Mouse (Mus musculus): ENCODE measurements around the gene Ascl3. TPM values are rescaled to one million over a fixed set of nuclear protein-coding genes. Genes with fewer than 3 reads are reported as not detected.

Ascl3 gene
- polyA plus RNA-seq (2015; fragmentation: Nextera tagmentation; extraction: Ambion mirVana), result not detected in 2 replicates

- no peaks in the 10 kb centered on the region for H3K27me3 ChIP-seq (replicated peaks)
- H3K4me1 ChIP-seq (replicated peaks), result peaks cover 4% of the 10 kb centered on the region
- no peak within 1 kb of the TSS for H3K27ac ChIP-seq
- no peak for ATAC-seq
- H3K36me3 ChIP-seq, result 0 out of 2 replicates have a peak, but pooled peaks cover 3% of the 10 kb centered on the region
- WGBS, result 87% methylated on average over 5 of the region's 5 CpGs
- H3K4me2 ChIP-seq (replicated peaks), result no peak within 1 kb of the TSS
- H3K4me3 ChIP-seq (replicated peaks), result no peak within 1 kb of the TSS
- no peak within 1 kb of the TSS for H3K9ac ChIP-seq
- H3K9me3 ChIP-seq, result no peaks in the 10 kb centered on the region
Measured at GRCm38 (mm10) chr7:109731626-109732025, at the start of gene Ascl3. Gene Ascl3 (minus strand): TSS chr7:109731726.

GRCm38 (mm10) chr7:109781087-109781469, 49.6 kb upstream of the Ascl3 start:
- WGBS, result under 1% methylated on average over 24 of the region's 24 CpGs
- Histone ChIP-seq H3K9ac (peak overlapping the region; percentile 24), H3K4me2 (replicated peaks) (peak overlapping the region; percentile 98), H3K4me3 (replicated peaks) (peak overlapping the region; percentile 47), H3K27ac (no peak overlapping the region), H3K36me3 (no peaks in the 10 kb centered on the region), H3K27me3 (replicated peaks) (peaks cover 32% of the 10 kb centered on the region), H3K9me3 (no peaks in the 10 kb centered on the region), H3K4me1 (replicated peaks) (peaks cover 12% of the 10 kb centered on the region)
- ATAC-seq, result peak; percentile 72

GRCm38 (mm10) chr7:109772251-109772650, 40.7 kb upstream of the Ascl3 start:
- Histone ChIP-seq H3K27ac (no peak overlapping the region), H3K9me3 (no peaks in the 10 kb centered on the region), H3K4me1 (replicated peaks) (no peaks in the 10 kb centered on the region), H3K36me3 (no peaks in the 10 kb centered on the region), H3K9ac (no peak overlapping the region), H3K4me3 (replicated peaks) (no peak overlapping the region), H3K27me3 (replicated peaks) (no peaks in the 10 kb centered on the region), H3K4me2 (replicated peaks) (no peak overlapping the region)
- no peak for ATAC-seq

- H3K36me3 ChIP-seq, result no peaks in the 10 kb centered on the region
- no peak overlapping the region for H3K27ac ChIP-seq
- no peak for ATAC-seq
- no peaks in the 10 kb centered on the region for H3K9me3 ChIP-seq
- H3K9ac ChIP-seq, result no peak overlapping the region
- no peaks in the 10 kb centered on the region for H3K4me1 ChIP-seq (replicated peaks)
- 55% methylated on average over 2 of the region's 2 CpGs for WGBS
- H3K4me3 ChIP-seq (replicated peaks), result no peak overlapping the region
- no peak overlapping the region for H3K4me2 ChIP-seq (replicated peaks)
- no peaks in the 10 kb centered on the region for H3K27me3 ChIP-seq (replicated peaks)
Measured at GRCm38 (mm10) chr7:109768699-109769383, 37.3 kb upstream of the Ascl3 start.

- H3K27ac ChIP-seq, result no peak overlapping the region
- no peaks in the 10 kb centered on the region for H3K4me1 ChIP-seq (replicated peaks)
- 83% methylated on average over 7 of the region's 7 CpGs for WGBS
Measured at GRCm38 (mm10) chr7:109767575-109768350, 36.2 kb upstream of the Ascl3 start.

GRCm38 (mm10) chr7:109764009-109764408, 32.5 kb upstream of the Ascl3 start:
- H3K4me3 ChIP-seq (replicated peaks), result no peak overlapping the region
- no peak overlapping the region for H3K27ac ChIP-seq
- H3K9ac ChIP-seq, result no peak overlapping the region
- H3K4me2 ChIP-seq (replicated peaks), result no peak overlapping the region
- no peaks in the 10 kb centered on the region for H3K27me3 ChIP-seq (replicated peaks)
- H3K9me3 ChIP-seq, result no peaks in the 10 kb centered on the region
- no peaks in the 10 kb centered on the region for H3K36me3 ChIP-seq
- ATAC-seq, result no peak
- 71% methylated on average over 2 of the region's 2 CpGs for WGBS
- H3K4me1 ChIP-seq (replicated peaks), result no peaks in the 10 kb centered on the region

More at GRCm38 (mm10) chr7:109767575-109768350, 36.2 kb upstream of the Ascl3 start:
- no peak overlapping the region for H3K9ac ChIP-seq
- no peaks in the 10 kb centered on the region for H3K27me3 ChIP-seq (replicated peaks)
- H3K4me2 ChIP-seq (replicated peaks), result no peak overlapping the region
- no peaks in the 10 kb centered on the region for H3K9me3 ChIP-seq
- ATAC-seq, result no peak
- no peaks in the 10 kb centered on the region for H3K36me3 ChIP-seq
- no peak overlapping the region for H3K4me3 ChIP-seq (replicated peaks)

- no peak overlapping the region for H3K4me3 ChIP-seq (replicated peaks)
- WGBS, result 87% methylated on average over 3 of the region's 3 CpGs
- no peak overlapping the region for H3K27ac ChIP-seq
- H3K4me2 ChIP-seq (replicated peaks), result no peak overlapping the region
- 0 out of 2 replicates have a peak, but pooled peaks cover 9% of the 10 kb centered on the region for H3K4me1 ChIP-seq (replicated peaks)
- no peak for ATAC-seq
- H3K9ac ChIP-seq, result no peak overlapping the region
- H3K36me3 ChIP-seq, result no peaks in the 10 kb centered on the region
- H3K27me3 ChIP-seq (replicated peaks), result no peaks in the 10 kb centered on the region
- H3K9me3 ChIP-seq, result no peaks in the 10 kb centered on the region
Measured at GRCm38 (mm10) chr7:109756291-109756690, 24.8 kb upstream of the Ascl3 start.

GRCm38 (mm10) chr7:109754034-109754433, 22.5 kb upstream of the Ascl3 start:
- Histone ChIP-seq H3K4me3 (replicated peaks) (no peak overlapping the region), H3K27ac (no peak overlapping the region), H3K9ac (no peak overlapping the region), H3K4me2 (replicated peaks) (no peak overlapping the region), H3K36me3 (no peaks in the 10 kb centered on the region), H3K27me3 (replicated peaks) (no peaks in the 10 kb centered on the region), H3K4me1 (replicated peaks) (0 out of 2 replicates have a peak, but pooled peaks cover 10% of the 10 kb centered on the region), H3K9me3 (no peaks in the 10 kb centered on the region)
- WGBS, result 91% methylated on average over 8 of the region's 8 CpGs
- no peak for ATAC-seq

- WGBS, result under 1% methylated on average over 74 of the region's 74 CpGs
- ATAC-seq, result peak; percentile 95
Measured at GRCm38 (mm10) chr7:109752008-109752925, 20.7 kb upstream of the Ascl3 start, which contains the start of gene Tmem9b. Gene Tmem9b (minus strand): TSS chr7:109752875.

GRCm38 (mm10) chr7:109751427-109752007, 20.0 kb upstream of the Ascl3 start:
- Histone ChIP-seq H3K27me3 (replicated peaks) (no peaks in the 10 kb centered on the region), H3K4me1 (replicated peaks) (0 out of 2 replicates have a peak, but pooled peaks cover 10% of the 10 kb centered on the region), H3K9me3 (no peaks in the 10 kb centered on the region), H3K9ac (peak overlapping the region; percentile 96), H3K27ac (peak overlapping the region; percentile 88), H3K4me3 (replicated peaks) (peak overlapping the region; percentile 92), H3K36me3 (no peaks in the 10 kb centered on the region), H3K4me2 (replicated peaks) (peak overlapping the region; percentile 78)
- no peak for ATAC-seq
- 4% methylated on average over 13 of the region's 13 CpGs for WGBS

More at GRCm38 (mm10) chr7:109752008-109752925, 20.7 kb upstream of the Ascl3 start, which contains the start of gene Tmem9b:
- Histone ChIP-seq H3K9ac (peak within 1 kb of the TSS; percentile 96), H3K27ac (peak within 1 kb of the TSS; percentile 88), H3K27me3 (replicated peaks) (no peaks in the 10 kb centered on the region), H3K4me2 (replicated peaks) (peak within 1 kb of the TSS; percentile 78), H3K4me3 (replicated peaks) (peak within 1 kb of the TSS; percentile 92), H3K36me3 (no peaks in the 10 kb centered on the region), H3K9me3 (no peaks in the 10 kb centered on the region), H3K4me1 (replicated peaks) (0 out of 2 replicates have a peak, but pooled peaks cover 10% of the 10 kb centered on the region)

GRCm38 (mm10) chr7:109747747-109748146, 16.2 kb upstream of the Ascl3 start:
- 0 out of 2 replicates have a peak, but pooled peaks cover 5% of the 10 kb centered on the region for H3K4me1 ChIP-seq (replicated peaks)
- no peaks in the 10 kb centered on the region for H3K27me3 ChIP-seq (replicated peaks)
- H3K4me2 ChIP-seq (replicated peaks), result no peak overlapping the region
- ATAC-seq, result no peak
- 50% methylated on average over 1 of the region's 1 CpGs for WGBS
- H3K36me3 ChIP-seq, result peaks cover 10% of the 10 kb centered on the region; the same call in 1 of the 2 replicates
- no peak overlapping the region for H3K4me3 ChIP-seq (replicated peaks)
- H3K9me3 ChIP-seq, result no peaks in the 10 kb centered on the region; the same call in 1 of the 2 replicates
- H3K9ac ChIP-seq, result no peak overlapping the region
- no peak overlapping the region for H3K27ac ChIP-seq

Data from intestine, embryonic 15.5 days (tissue).